Mouse (Mus musculus): ENCODE data around the gene Cmah.

The Cmah gene

GRCm38 (mm10) chr13:24418024-24418423 lies 90.8 kb downstream of the Cmah start:
- peak; percentile 29 for DNase-seq (ENCODE audit: low read depth)

DNA sequence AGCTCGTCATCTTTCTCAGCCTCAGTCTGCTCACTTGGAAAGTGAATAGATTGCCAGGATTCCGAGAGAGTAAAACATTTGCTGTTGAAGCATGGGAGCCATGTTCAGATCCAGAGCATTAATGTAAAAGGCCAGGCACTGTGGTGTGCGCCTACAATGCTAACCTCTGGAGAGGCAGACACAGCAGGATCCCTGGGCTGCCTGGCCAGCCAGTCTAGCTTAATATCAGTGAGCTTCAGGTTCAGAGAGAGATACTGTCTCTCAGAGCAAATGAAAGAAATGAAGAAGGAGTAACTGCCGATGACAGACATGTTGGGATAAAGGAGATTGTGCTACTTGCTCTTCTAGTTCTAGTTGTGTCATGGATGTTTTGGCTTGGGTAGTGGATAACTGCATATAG lies 91.6 kb downstream of the Cmah start:
- DNase-seq (ENCODE audit: low read depth): peak; percentile 30

DNA sequence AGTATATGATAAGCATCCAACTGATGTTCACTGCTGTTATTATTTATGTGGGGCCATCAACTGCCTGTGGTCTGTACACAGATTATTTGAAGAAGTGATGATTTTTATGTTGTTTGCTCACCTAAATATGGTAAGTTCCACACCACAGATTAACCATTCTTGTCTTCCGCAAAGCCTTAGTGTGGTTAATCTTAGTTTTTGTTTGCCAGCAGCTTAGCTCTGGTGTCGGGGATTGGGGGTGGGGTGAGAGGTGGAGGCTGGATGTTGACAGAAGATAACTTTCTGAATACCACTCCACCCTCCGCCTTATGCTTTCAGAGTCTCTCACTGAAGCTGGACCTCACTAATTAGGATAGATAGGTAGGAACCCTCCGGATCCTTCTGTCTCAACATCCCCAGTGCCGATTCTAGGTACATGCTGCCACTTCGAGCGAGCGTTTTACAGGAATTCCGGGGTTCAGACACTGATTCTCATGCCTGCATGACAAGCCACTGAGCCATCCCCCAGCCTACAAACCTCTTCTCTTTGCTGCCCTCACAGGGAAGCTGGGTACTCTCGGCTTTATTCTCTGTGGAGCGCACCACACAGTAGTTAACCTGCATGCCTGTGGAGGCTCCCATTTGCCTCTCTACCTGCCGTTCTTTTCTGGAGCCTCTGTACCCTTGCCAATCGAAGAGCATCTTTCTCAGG lies 92.5 kb downstream of the Cmah start:
- DNase-seq (ENCODE audit: low read depth): peak; percentile 75

GRCm38 (mm10) chr13:24421987-24422386 lies 94.8 kb downstream of the Cmah start:
- no peak for DNase-seq (ENCODE audit: low read depth)

GRCm38 (mm10) chr13:24430215-24430614 lies 103.0 kb downstream of the Cmah start:
- DNase-seq (ENCODE audit: low read depth): no peak

GRCm38 (mm10) chr13:24431593-24431992 lies 104.4 kb downstream of the Cmah start:
- no peak for DNase-seq (ENCODE audit: low read depth)

DNA sequence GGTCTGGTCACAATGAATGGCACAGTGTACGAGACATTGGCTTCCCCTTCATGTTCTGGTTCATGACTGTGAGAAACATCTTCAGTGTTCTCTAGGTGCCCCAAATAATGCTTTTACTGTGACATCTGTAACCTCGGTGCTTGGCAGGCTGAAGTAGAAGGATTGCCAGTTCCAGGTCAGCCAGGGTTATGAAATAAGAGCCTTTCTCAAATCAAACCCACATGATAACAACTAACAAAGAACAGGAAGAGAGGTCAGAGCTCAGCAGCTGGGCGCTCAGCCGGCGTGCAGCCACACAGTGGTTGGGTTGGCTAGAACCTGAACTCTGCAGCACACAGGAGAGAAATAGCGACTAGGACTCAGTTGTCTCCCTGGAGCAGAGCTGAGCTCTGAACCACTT lies 115.1 kb downstream of the Cmah start:
- no peak for DNase-seq (ENCODE audit: low read depth)

DNA sequence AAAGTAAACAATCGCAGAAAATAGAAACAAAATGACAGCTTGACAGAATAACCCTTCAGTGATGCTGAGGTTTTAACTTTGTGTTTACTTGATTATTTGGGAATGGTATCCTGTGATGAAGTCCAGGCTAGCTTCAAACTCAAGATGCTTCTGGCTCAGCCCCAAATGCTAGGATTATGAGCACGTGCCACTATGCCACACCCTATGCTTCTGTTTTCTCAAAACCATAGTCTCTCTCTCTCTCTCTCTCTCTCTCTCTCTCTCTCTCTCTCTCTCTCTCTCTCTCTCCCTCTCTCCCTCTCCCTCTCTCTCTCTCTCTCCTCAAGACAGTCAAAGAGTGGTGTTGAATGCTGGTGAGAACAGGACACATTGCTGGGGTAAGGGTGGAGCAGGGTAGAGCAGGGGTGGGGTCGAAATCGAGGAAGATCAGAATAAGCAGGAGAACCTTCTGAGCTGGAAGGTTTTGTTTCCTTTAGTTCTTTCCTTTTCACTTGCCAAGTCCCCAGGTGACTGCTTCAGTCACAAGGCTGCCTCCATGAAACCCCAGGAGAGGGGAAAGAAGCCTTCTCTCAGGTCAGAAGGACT lies 116.7 kb downstream of the Cmah start:
- no peak for DNase-seq (ENCODE audit: low read depth)

GRCm38 (mm10) chr13:24444709-24445108 lies 117.5 kb downstream of the Cmah start:
- no peak for DNase-seq (ENCODE audit: low read depth)

DNA sequence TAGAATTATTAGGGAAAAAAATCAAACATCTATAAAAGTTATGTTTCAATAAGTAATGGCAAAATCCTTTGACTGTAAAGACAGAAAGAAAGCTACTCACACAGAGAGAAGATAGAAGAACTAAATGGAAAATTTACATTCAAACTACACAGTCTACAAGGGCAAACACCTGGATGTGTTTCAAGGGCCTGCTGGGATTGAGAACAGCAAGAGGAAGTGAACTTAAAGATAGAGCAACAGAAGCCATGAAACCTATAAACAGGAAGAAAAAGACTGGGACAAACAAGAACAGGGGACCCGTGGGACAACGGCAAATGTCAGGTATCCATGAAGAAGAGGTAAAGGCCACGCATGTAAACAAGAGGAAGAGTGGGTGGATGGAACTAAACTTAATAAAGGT lies 118.0 kb downstream of the Cmah start:
- DNase-seq (ENCODE audit: low read depth): no peak

GRCm38 (mm10) chr13:24446081-24446480 lies 118.9 kb downstream of the Cmah start:
- no peak for DNase-seq (ENCODE audit: low read depth)

GRCm38 (mm10) chr13:24447043-24447442 lies 119.8 kb downstream of the Cmah start:
- no peak for DNase-seq (ENCODE audit: low read depth)

GRCm38 (mm10) chr13:24448578-24448977 lies 121.4 kb downstream of the Cmah start:
- DNase-seq (ENCODE audit: low read depth): no peak

- no peak for DNase-seq (ENCODE audit: low read depth)
Observed at GRCm38 (mm10) chr13:24451455-24451854, 124.3 kb downstream of the Cmah start.

- DNase-seq (ENCODE audit: low read depth): no peak
Observed at GRCm38 (mm10) chr13:24453737-24454136, 126.5 kb downstream of the Cmah start.

DNA sequence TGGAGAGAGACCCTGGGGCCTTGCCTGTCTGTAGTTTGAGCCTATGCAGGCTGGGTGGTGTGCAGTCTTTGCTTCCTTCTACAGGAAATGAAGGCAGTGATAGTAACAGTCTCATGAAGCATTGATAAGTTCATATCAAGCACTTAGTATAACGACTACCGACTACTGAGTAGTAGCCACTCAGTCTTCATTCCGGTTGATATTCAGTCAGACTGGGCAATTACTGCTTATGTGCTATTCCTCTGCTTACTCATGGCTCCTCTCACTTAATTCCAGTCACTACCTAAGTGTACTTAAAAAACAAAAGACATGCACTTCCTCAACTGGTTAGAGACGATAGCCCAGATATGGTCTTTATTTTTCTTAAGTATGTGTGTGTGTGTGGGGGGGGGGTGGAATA lies 129.2 kb downstream of the Cmah start:
- no peak for DNase-seq (ENCODE audit: low read depth)

DNA sequence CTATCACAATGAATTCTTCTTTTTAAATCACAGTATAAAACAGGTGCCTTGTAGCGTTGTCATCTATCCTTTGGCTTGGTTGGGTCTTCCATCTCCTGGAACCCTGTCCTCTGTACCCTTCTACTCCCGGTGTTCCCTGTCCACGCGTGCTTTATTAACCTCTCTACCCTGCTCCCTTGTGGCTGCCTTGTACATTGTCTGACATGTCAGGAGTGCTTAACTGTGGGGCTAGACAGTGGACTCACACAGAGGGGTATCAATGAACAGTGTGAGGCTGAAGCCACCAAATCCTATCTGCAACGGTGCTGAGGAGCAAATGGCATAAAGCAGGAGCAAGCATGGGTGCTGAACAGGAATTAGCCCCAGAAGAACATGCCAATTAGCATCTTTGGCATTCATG lies 133.3 kb downstream of the Cmah start:
- no peak for DNase-seq (ENCODE audit: low read depth)

- no peak for DNase-seq (ENCODE audit: low read depth)
Observed at GRCm38 (mm10) chr13:24463767-24464166, 136.6 kb downstream of the Cmah start.

DNA sequence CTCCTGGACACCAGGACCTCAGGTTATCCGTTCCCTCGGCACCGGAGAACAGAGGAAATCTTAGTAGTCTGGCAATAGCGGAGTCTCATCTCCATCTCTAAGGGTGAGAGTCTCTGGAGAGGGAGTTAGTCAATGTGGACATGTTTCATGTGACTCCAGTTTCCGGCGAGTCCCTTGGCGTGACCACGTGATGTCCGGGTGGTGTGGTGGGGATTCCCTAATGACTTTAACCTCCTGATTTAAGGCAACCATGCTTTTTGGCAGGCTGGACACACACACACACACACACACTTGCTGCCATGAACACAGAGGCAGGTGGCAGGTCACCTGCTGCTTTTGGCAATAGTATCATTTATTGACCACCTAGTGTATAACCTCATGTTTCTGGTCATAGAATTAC lies 138.8 kb downstream of the Cmah start:
- no peak for DNase-seq (ENCODE audit: low read depth)

GRCm38 (mm10) chr13:24467806-24468205 lies 140.6 kb downstream of the Cmah start:
- no peak for DNase-seq (ENCODE audit: low read depth)

DNA sequence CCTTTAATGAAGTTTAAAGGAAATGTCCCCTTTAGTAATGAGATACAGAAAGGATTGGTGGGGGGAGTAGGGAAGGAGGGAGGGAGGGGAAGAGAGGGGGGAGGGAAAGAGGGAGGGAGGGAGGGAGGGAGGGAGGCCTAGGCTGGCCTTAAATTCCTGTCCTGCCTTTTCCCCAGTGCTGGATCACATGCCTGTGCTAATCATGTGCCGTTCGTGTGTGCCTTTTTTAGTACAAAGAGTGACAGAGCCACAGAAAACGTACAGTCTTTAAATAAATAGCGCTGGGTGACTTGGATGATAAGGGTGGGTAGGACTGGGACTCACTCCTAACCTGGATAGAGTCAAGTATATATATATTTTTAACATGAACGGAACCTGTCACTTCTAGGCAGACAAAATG lies 150.4 kb downstream of the Cmah start:
- no peak for DNase-seq (ENCODE audit: low read depth)

DNA sequence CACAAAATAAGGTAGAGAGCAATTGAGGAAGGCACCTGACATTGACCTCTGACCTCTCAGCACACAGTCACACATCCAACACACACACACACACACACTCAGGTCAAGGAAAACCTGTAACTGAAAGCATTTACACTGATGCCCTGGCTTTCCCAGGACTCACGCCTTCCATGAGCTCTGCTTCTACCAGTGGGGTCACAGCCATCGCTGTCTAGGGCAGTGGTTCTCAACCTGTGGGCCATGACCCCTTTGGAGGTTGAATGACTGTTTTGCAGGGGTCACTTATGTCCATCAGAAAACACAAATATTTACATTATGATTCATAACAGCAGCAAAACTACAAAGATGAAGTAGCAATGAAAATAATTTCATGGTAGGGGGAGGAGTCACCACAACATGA lies 152.3 kb downstream of the Cmah start:
- DNase-seq (ENCODE audit: low read depth): no peak

GRCm38 (mm10) chr13:24480824-24481223 lies 153.6 kb downstream of the Cmah start:
- DNase-seq (ENCODE audit: low read depth): no peak
